Mouse (Mus musculus): ENCODE data around the gene Rab3gap2.
A peak's percentile ranks its signal among the peaks of the same experiment; 100 is the strongest.

Rab3gap2 gene

DNA sequence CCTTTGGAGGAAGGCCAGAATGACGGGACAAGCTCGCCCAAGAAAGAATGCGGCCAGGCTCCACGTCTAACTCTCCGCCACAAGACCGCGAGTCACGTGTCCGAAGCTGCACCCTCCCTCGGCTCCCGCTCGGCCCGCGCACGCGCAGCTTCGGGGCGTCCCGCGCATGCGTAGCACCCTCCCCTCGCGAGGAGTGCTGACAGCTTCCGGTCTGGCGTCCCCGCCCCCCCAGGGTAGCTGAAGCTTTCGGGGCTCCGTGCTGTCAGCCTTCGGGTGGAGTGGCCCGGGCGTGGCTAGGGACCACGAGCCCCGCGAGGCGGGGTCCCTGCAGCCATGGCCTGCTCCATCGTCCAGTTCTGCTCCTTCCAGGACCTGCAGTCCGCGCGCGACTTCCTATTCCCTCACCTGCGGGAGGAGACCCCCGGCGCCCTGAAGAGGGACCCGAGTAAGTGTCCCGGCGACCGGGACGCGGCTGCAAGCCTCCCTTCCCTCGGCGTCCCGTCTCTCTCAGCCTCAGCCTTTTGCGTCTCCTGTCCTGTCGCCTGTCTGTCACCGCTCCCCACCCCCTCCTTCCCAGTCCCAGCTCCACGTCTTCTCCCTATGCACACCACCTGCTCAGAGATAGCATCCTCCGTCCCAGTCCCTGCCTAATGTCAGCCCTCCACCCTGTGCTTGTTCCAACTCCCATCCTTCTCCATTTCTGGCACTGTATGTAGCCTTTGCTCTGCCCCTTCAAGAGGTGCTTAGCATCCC is at the start of gene Rab3gap2:
Gene Rab3gap2 (plus strand): TSS at position 209 of the 753 bp plus-strand sequence.
- peak; percentile 99 to 100 for DNase-seq

GRCm38 (mm10) chr1:185173641-185174040 is 30.3 kb upstream of the Rab3gap2 start:
- DNase-seq = no peak

GRCm38 (mm10) chr1:185177860-185178259 is 26.1 kb upstream of the Rab3gap2 start:
- no peak for DNase-seq

DNA sequence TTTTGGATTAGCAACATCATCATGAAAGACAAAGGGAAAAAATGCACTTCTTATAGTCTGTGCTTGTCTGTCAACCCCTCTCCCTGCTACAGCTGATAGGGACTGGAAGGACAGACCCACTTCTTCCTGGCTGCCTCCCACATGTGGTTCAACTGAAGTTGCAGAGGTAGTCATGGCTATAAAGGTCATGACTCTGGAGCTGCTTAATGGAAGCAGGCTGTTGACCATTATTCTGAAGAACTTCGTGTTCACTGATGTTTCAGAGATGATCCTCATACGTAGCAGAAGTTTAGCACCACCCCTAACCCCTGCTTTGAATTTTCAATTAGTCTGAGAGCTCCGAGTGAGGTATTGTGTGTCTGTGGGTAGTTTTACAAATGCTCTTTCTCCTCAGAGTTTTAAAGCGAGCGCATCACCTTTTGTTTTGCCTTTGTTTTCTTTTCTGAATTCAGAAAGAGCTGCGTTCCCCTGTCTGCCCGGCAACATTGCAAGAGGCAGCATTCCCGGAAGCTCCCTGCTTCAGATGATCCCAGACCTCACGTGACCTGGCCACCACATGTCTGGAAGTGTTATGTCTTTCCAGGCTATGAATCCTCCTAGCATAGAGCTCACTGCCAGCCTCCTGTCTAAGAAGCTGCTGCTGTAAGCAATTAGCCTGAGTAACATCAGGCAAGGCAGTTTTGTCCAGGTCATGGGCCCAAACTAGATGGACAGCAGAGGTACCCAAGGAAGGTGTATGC is 20.2 kb upstream of the Rab3gap2 start:
- peak; percentile 19 to 42 for DNase-seq

- no peak for DNase-seq
Measured at GRCm38 (mm10) chr1:185185556-185185955, 18.4 kb upstream of the Rab3gap2 start.

- DNase-seq = peak; percentile 17 to 29
Measured at GRCm38 (mm10) chr1:185187135-185187785, 16.7 kb upstream of the Rab3gap2 start.

DNA sequence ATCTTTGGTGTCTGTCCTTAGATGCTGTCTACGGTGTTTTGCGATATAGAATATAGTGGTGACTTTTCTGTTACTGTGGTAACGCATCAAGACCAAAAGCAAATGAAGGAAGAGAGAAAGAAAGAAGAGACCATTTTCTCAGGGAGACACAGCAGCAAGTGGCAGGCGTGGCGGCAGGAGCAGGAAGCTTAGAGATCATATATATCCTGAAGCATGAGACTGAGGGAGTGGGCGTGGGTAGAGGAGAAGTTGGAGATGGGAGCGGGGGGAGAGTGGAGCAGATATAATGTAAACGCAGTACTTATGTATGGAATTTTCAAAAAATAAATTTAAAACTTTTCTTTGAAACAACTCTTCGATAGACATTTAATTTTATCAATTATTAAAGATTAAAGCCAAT is 14.0 kb upstream of the Rab3gap2 start:
- DNase-seq = no peak

GRCm38 (mm10) chr1:185192087-185192486 is 11.8 kb upstream of the Rab3gap2 start:
- DNase-seq = no peak

DNA sequence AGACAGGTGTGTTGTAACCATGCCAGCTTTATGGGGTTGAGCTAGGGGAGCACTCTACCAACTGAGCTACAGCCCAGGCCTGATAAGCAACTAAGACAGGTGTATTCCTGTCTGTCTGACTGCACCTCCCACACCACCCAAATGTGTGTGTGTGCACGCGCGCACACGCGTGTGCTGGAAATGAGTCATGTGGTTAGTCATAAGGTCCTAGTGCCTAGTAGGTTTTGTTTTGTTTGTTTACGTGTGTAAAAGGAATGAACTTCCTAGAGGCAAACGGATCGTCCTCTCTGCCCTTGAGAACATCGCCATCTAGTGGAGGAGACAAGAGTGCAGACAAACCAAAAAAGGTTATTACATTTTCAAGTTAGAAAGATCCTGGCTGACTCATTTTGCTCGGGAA is 10.4 kb upstream of the Rab3gap2 start:
- peak; percentile 28 to 59 for DNase-seq

- DNase-seq = no peak
Measured at GRCm38 (mm10) chr1:185196323-185196722, 7.6 kb upstream of the Rab3gap2 start.

DNA sequence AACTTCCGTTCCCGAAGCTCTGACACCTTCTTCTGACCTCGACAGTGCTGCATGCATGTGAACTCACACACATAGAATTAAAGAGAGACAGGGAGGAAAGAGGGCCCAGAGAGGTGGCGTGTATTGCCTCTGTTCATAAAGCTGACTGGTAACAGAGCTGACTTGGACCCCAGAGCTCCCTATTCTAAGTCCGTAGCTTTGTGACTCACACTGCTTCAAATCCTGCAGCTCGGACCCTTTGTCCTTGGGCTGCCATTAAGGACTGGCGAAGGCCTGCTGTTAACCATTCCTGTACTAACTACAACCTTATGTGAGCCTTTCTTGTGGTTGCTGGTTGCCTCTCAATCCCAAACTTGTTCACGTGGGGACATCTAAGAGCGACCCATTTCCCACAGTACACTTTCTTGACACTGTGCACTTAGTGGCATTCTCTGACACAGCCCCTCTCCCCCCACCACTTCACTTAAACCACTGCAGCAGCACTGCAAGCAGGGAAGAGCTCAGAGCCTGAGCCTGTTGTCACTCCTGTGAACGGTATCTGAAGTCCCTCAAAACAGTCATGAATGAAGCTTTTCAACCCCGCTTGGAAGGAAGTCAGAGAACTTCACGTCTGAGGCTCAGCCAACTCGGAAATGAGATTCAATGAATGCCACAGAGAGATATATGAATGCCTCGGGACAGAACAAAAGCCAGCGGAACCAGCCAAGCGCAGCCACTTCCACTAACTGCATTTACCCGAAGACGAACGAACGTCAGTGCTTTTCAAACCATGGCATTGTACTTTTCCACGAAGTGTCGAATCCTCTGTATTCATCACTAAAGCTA is 3.1 kb upstream of the Rab3gap2 start:
- no peak for DNase-seq

DNA sequence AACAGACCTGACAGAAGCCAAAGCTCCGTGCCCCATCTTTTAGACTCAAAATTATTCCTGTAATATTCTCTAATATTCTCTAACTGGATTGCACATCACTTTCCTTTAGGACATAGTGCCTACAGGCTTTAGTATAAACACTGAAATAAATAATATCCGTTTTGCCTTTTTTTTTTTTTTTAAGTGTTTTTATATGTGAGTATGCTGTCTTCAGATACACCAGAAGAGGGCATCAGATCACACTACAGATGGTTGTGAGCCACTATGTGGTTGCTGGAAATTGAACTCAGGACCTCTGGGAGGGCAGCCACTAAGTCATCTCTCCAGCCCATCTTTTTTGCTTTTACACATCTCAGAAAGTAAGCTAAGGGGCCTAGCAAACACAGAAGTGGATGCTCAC is 1.9 kb upstream of the Rab3gap2 start:
- no peak for DNase-seq

GRCm38 (mm10) chr1:185203196-185203908 is 565 bp upstream of the Rab3gap2 start:
- peak; percentile 32 to 34 for DNase-seq

DNA sequence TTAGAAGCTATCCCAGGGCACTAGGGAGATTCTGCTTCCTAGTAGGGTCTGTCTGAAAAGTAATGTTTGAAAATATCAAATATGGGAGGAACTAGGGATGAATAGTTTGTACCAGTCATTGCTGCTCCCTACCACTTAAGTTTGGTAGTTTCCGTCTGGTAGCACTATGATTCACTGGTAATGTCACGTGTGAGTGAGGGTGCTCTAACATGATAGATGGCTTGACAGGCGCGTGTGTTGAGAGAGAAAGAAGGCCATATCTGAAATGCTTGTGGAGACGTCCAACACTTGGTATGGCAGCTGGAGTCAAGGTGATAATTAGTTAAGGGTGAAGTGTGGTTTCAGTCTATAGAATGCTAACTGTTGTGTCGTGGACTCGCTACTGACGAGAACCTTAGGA is 1.2 kb downstream of the Rab3gap2 start:
- no peak for DNase-seq

DNA sequence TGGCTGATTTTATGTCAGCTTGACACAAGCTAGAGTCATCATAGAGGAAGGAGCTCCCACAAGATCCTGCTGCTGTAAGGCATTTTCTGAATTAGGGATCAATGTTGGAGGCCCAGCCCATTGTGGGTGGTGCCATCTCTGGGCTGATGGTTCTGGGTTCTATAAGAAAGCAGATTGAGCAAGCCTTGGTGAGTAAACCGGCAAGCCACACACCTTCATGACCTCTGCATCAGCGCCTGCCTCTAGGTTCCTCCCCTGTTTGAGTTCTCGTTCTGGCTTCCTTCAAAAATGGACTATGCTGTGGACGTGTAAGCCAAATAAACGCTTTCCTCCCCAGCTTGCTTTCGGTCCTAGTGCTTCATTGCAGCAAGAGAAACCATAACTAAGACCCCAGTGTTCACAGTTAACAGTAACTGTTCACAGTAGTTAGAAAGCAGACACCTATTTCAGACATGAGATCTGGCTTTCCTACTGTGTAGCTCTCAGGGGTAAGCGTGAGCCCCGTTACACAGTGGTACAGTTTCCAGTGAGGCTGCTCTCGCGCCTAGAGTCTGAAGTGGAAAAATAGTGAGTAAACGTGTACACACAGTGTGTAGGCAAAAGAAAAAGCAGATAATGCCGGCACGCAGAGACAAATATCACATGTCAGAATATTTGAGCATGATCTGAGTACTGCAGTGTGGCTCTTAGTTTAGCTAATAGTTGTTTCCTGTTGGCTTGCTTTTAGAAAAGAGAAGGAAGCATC is 4.1 kb downstream of the Rab3gap2 start:
- DNase-seq = no peak

DNA sequence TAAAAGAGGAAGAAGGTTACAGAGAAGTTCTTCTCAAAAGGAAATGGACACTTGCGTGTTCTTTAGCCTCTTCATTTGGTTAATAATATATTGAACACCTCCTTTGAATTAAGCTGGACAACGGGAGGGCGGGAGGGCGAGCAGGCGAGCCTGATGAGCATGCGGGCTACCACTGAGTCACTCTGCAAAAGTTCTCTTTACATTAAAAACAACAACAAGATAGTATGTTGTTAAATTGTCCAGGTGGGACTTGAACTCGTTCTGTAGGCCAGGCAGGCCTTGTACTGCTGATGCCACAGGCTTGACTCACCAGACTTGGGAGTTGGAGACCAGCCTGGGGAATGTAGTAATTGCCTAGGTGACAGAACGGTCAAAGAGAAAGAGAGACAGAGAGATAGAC is 4.8 kb downstream of the Rab3gap2 start:
- DNase-seq = no peak

GRCm38 (mm10) chr1:185209641-185210176 is 5.8 kb downstream of the Rab3gap2 start:
- DNase-seq = no peak

DNA sequence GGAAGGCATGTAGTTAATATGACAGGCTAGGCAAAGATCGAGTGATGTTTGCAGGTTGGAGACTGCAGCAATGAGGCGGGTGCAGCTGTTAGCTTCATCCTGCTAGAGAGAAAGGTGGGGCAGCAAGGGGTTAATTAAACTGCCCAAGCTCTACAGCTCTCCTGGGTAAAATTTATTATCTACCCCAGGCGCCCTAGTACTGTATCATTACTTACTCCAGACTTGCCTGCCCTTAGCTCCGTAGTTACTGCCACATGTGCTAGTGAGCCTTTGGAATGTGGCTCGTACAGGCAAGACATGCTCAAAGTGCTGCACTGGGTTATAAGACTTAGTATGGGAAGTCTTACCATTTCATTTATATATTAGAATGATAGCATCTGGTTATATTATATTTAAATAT is 12.4 kb downstream of the Rab3gap2 start:
- DNase-seq = no peak

- no peak for DNase-seq
Measured at GRCm38 (mm10) chr1:185216762-185217161, 12.8 kb downstream of the Rab3gap2 start.

- no peak for DNase-seq
Measured at GRCm38 (mm10) chr1:185217966-185218365, 14.0 kb downstream of the Rab3gap2 start.

- DNase-seq = no peak
Measured at GRCm38 (mm10) chr1:185226889-185227288, 23.0 kb downstream of the Rab3gap2 start.

Data from kidney, postnatal 36 days (tissue).